Mouse (Mus musculus): ENCODE data around the gene Pla2g3. TPM values are rescaled to one million over a fixed set of nuclear protein-coding genes. Genes with fewer than 3 reads are reported as not detected.

Gene Pla2g3
- total RNA-seq, 1 experiment = not detected

DNA sequence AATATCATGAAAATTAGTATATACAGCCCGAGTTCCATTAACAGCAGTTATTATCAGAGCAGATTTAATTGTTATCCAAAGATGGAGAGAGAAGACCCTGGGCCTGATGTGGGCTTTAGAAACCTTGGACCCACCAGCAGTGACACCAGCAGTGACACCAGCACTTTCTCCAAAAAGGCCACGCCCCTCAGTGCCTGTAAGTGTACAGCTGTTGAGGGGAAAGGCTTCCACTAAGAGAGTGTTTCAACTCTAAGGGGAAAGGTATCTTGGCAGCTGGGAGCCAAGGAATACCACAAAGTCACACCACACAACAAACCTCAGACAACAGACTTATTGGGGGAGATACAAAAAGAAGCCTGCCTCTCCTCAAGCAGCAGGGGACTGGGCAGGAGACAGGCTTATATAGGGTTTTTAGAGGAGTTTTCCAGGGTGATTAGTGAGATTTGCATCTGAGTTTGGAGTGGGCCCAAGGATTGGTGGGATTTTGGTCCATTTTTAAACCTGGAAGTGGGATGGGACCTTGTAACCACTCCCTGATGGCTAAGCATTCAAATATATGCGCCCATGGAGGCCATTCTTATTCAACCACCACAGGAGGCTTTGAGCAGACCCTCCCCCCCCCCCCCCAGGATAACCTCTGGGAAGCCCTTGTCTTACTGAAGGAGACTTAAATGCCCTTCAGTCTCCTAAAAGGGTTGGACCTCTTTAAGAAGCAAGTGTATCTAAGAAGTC, 60.6 kb downstream of the Pla2g3 start:
- H3K9me3 ChIP-seq (ENCODE audit: control insufficient read depth, insufficient read depth, low read depth, low read length) = no peaks in the 10 kb centered on the region
- in situ Hi-C loops (cut with MboI; ENCODE audit: low sequenced_read_pairs in 2 of 2, unreplicated experiment in 2 of 2) = no loop called here
- H3K36me3 ChIP-seq (ENCODE audit: control insufficient read depth, insufficient read depth, low read length, poor library complexity, severe bottlenecking) = no peaks in the 10 kb centered on the region
- TF ChIP-seq MAFK (IDR thresholded peaks at IDR 0.05; ENCODE audit: insufficient read depth, low read depth, low read length) (no peak), HCFC1 (IDR thresholded peaks at IDR 0.05; ENCODE audit: borderline replicate concordance, insufficient read depth, low read length) (no peak), ZNF384 (IDR thresholded peaks at IDR 0.05; ENCODE audit: low read depth, low read length) (no peak), ZC3H11A (IDR thresholded peaks at IDR 0.05; ENCODE audit: borderline replicate concordance, low read depth, low read length) (no peak), CHD2 (IDR thresholded peaks at IDR 0.05; ENCODE audit: low read depth, low read length) (no peak)
- H3K27ac ChIP-seq (ENCODE audit: insufficient read depth, low read depth, low read length, poor library complexity, severe bottlenecking) = peak overlapping the region; percentile 67
- no peak for DNase-seq (ENCODE audit: low read depth, low spot score)
- no peak overlapping the region; a peak in 1 of 4 replicates for H3K4me3 ChIP-seq (ENCODE audit: insufficient read depth in 1 of 2, low read depth in 1 of 2, low read length in 2 of 2, poor library complexity in 1 of 2, severe bottlenecking in 1 of 2)
- no peak overlapping the region for H3K9ac ChIP-seq (ENCODE audit: insufficient read depth, low read depth, low read length, poor library complexity, severe bottlenecking)
- H3K4me1 ChIP-seq (ENCODE audit: control insufficient read depth in 2 of 2, insufficient read depth in 2 of 2, low read length in 2 of 2, poor library complexity in 1 of 2) = peaks cover 10 to 24% of the 10 kb centered on the region in 2 experiments

Other genes starting within 250 kb of the Pla2g3 start
- 119 and 180 TPM in 2 replicates for gene Drg1, start 221.9 kb upstream of the Pla2g3 start, total RNA-seq (2012; rRNA removed)
- 61.8 and 63.5 TPM in 2 replicates for gene Patz1, start 199.4 kb upstream of the Pla2g3 start, total RNA-seq (2012; rRNA removed)
- gene Pik3ip1, start 157.9 kb upstream of the Pla2g3 start, total RNA-seq (2012; rRNA removed) = 8.5 and 16.1 TPM in 2 replicates
- gene Limk2, start 79.1 kb upstream of the Pla2g3 start, total RNA-seq (2012; rRNA removed) = 80.5 and 93.3 TPM in 2 replicates
- gene Rnf185, start 35.9 kb upstream of the Pla2g3 start, total RNA-seq (2012; rRNA removed) = 9.3 and 15.5 TPM in 2 replicates
- gene Inpp5j, start 16.5 kb downstream of the Pla2g3 start, total RNA-seq (2012; rRNA removed) = 0.09 TPM in 1 of 2 replicates, not detected in the other
- gene Selenom, start 26.4 kb downstream of the Pla2g3 start, total RNA-seq (2012; rRNA removed) = 43.8 and 50.3 TPM in 2 replicates
- 17.3 and 19.0 TPM in 2 replicates for gene Smtn, start 52.3 kb downstream of the Pla2g3 start, total RNA-seq (2012; rRNA removed)
- gene Morc2a, start 160.9 kb downstream of the Pla2g3 start, total RNA-seq (2012; rRNA removed) = 34.9 and 36.3 TPM in 2 replicates

All from ES-E14 (cell line).